Mouse (Mus musculus) midbrain, postnatal 0 days (tissue): ENCODE data around the gene Acsf2. TPM values are rescaled to one million over a fixed set of nuclear protein-coding genes. Genes with fewer than 3 reads are reported as not detected.

ENCODE experiments used
- ATAC-seq: fragments of 200-750 bp; cut with Nextera tagmentation; 2 replicates; pipeline ENCODE4 v1.8.0; 2017; ENCODE audit warnings: moderate number of reproducible peaks, mild to moderate bottlenecking, moderate TSS enrichment, moderate library complexity; ENCODE audit not compliant: low FRiP score
- DNase-seq: peaks from one replicate; pipeline ENCODE4 v3.0.0-alpha.2; 2015; ENCODE audit warnings: low spot score
- H3K27ac ChIP-seq: fragments of 300-500 bp; sonication (generic); 2 replicates; pipeline ENCODE4 v1.5.1; 2014; ENCODE audit warnings: low read depth, mild to moderate bottlenecking, low read length, mixed read lengths
- H3K27me3 ChIP-seq: fragments of 300-500 bp; sonication (generic); 2 replicates; pipeline ENCODE4 v1.6.1; 2014; ENCODE audit warnings: low read length, control low read depth, mixed read lengths; ENCODE audit not compliant: insufficient read depth
- H3K36me3 ChIP-seq: fragments of 300-500 bp; sonication (generic); 2 replicates; pipeline ENCODE4 v1.6.1; 2014; ENCODE audit warnings: low read length, control low read depth, mixed read lengths; ENCODE audit not compliant: insufficient read depth
- H3K4me1 ChIP-seq: fragments of 300-500 bp; sonication (generic); 2 replicates; pipeline ENCODE4 v1.6.1; 2014; ENCODE audit warnings: mild to moderate bottlenecking, control low read depth, antibody characterized with exemption, low read length, mixed read lengths; ENCODE audit not compliant: insufficient read depth
- H3K4me2 ChIP-seq: fragments of 300-500 bp; sonication (generic); 2 replicates; pipeline ENCODE4 v1.6.1; 2014; ENCODE audit warnings: low read depth, mild to moderate bottlenecking, low read length, mixed read lengths; ENCODE audit not compliant: poor library complexity, severe bottlenecking
- H3K4me3 ChIP-seq: fragments of 300-500 bp; sonication (generic); 2 replicates; pipeline ENCODE4 v1.5.1; 2014; ENCODE audit warnings: low read depth, mild to moderate bottlenecking, low read length, moderate library complexity
- H3K9ac ChIP-seq: fragments of 300-500 bp; sonication (generic); replicated peaks from 2 replicates; pipeline ENCODE4 v1.6.1; 2014; ENCODE audit warnings: mild to moderate bottlenecking, low read length, moderate library complexity, mixed read lengths; ENCODE audit not compliant: poor library complexity, severe bottlenecking
- H3K9me3 ChIP-seq: fragments of 300-500 bp; sonication (generic); 2 replicates; pipeline ENCODE4 v1.6.1; 2016; ENCODE audit warnings: low read length, control low read depth
- CTCF ChIP-seq: IDR thresholded peaks from 2 replicates; pipeline ENCODE4 v1.5.1; 2016; ENCODE audit warnings: antibody characterized with exemption, mild to moderate bottlenecking
- whole genome bisulfite sequencing: fragments of 180-500 bp; shearing (Covaris S2); extraction: QIAGEN DNeasy Blood & Tissue Kit; methylation state at CpG from one replicate; pipeline ENCODE4 v1.1.7; 2014; 5-methylcytosine and 5-hydroxymethylcytosine counted together
- polyA plus RNA-seq: library from polyadenylated mRNA; unstranded; fragments of >200 nt; fragmentation: Nextera tagmentation; extraction: Ambion mirVana; gene quantifications from 2 replicates; pipeline ENCODE4 v1.2.1, GENCODE M21; 2015
- total RNA-seq: library from RNA; depleted of rRNA; stranded (reverse); fragments of >200 nt; gene quantifications from 2 replicates; pipeline ENCODE4 v1.2.3, GENCODE M21; 2014

Gene Acsf2
- total and polyA plus RNA-seq, 2 experiments from 2014 or later, result 1.9 to 6.6 TPM

- no peak within 1 kb of the TSS for H3K9ac ChIP-seq
- H3K4me1 ChIP-seq, result no peaks in the 10 kb centered on the region
- 4% methylated on average over 35 of the region's 35 CpGs for WGBS
- peak within 1 kb of the TSS; percentile 47 for H3K4me2 ChIP-seq
- peak; percentile 18; the same call in 1 of the 2 replicates for TF ChIP-seq CTCF
- no peaks in the 10 kb centered on the region for H3K9me3 ChIP-seq
- peak within 1 kb of the TSS; percentile 26 for H3K4me3 ChIP-seq
- ATAC-seq (peak; percentile 23; the same call in 1 of the 2 replicates), DNase-seq (peak; percentile 15)
- no peak within 1 kb of the TSS for H3K27ac ChIP-seq
- H3K36me3 ChIP-seq, result no peaks in the 10 kb centered on the region
- H3K27me3 ChIP-seq, result peaks cover 20% of the 10 kb centered on the region; the same call in 1 of the 2 replicates
Observed at GRCm38 (mm10) chr11:94564437-94565150, 37.1 kb downstream of the Acsf2 start, which contains the start of gene Chad. Gene Chad, plus strand, starts transcription at chr11:94565047.

GRCm38 (mm10) chr11:94563821-94564220 is 37.9 kb downstream of the Acsf2 start:
- Histone ChIP-seq H3K4me1 (no peaks in the 10 kb centered on the region), H3K9ac (no peak overlapping the region), H3K4me2 (peak overlapping the region; percentile 47; the same call in 1 of the 2 replicates), H3K27ac (no peak overlapping the region), H3K27me3 (peaks cover 20% of the 10 kb centered on the region; the same call in 1 of the 2 replicates), H3K4me3 (no peak overlapping the region), H3K36me3 (no peaks in the 10 kb centered on the region), H3K9me3 (no peaks in the 10 kb centered on the region)
- WGBS, result 55% methylated on average over 5 of the region's 5 CpGs
- DNase-seq (no peak), ATAC-seq (no peak)
- no peak for TF ChIP-seq CTCF

GRCm38 (mm10) chr11:94563383-94563782 is 38.3 kb downstream of the Acsf2 start:
- Histone ChIP-seq H3K4me2 (no peak overlapping the region), H3K36me3 (no peaks in the 10 kb centered on the region), H3K27ac (no peak overlapping the region), H3K27me3 (peaks cover 20% of the 10 kb centered on the region; the same call in 1 of the 2 replicates), H3K4me1 (no peaks in the 10 kb centered on the region), H3K9ac (no peak overlapping the region), H3K4me3 (no peak overlapping the region), H3K9me3 (no peaks in the 10 kb centered on the region)
- ATAC-seq, result no peak
- DNase-seq, result no peak
- WGBS, result 94% methylated on average over 5 of the region's 5 CpGs
- TF ChIP-seq CTCF, result no peak

- ATAC-seq, result no peak
- Histone ChIP-seq H3K4me2 (no peak overlapping the region), H3K27me3 (no peaks in the 10 kb centered on the region), H3K4me1 (no peaks in the 10 kb centered on the region), H3K27ac (peak overlapping the region; percentile 38; the same call in 1 of the 2 replicates), H3K4me3 (no peak overlapping the region), H3K36me3 (no peaks in the 10 kb centered on the region), H3K9me3 (no peaks in the 10 kb centered on the region), H3K9ac (no peak overlapping the region)
- no peak for TF ChIP-seq CTCF
- WGBS, result 63% methylated on average over 3 of the region's 3 CpGs
- no peak for DNase-seq
Observed at GRCm38 (mm10) chr11:94558226-94558625, 43.4 kb downstream of the Acsf2 start.

GRCm38 (mm10) chr11:94550442-94550744 is 51.3 kb downstream of the Acsf2 start:
- TF ChIP-seq CTCF, result no peak
- no peaks in the 10 kb centered on the region; the same call in 1 of the 2 replicates for H3K4me1 ChIP-seq
- H3K9me3 ChIP-seq, result no peaks in the 10 kb centered on the region
- no peak for DNase-seq
- ATAC-seq, result no peak
- no peak overlapping the region for H3K27ac ChIP-seq
- WGBS, result 97% methylated on average over 5 of the region's 5 CpGs
- no peak overlapping the region for H3K9ac ChIP-seq
- H3K4me3 ChIP-seq, result no peak overlapping the region
- H3K4me2 ChIP-seq, result no peak overlapping the region
- H3K36me3 ChIP-seq, result no peaks in the 10 kb centered on the region
- no peaks in the 10 kb centered on the region for H3K27me3 ChIP-seq

- no peak overlapping the region for H3K4me2 ChIP-seq
- no peaks in the 10 kb centered on the region for H3K9me3 ChIP-seq
- peak overlapping the region; percentile 82 for H3K27ac ChIP-seq
- DNase-seq (no peak), ATAC-seq (no peak)
- no peaks in the 10 kb centered on the region for H3K36me3 ChIP-seq
- H3K27me3 ChIP-seq, result no peaks in the 10 kb centered on the region
- no peak for TF ChIP-seq CTCF
- no peaks in the 10 kb centered on the region; the same call in 1 of the 2 replicates for H3K4me1 ChIP-seq
- no peak overlapping the region for H3K9ac ChIP-seq
- H3K4me3 ChIP-seq, result no peak overlapping the region
- WGBS, result 78% methylated on average over 10 of the region's 10 CpGs
Observed at GRCm38 (mm10) chr11:94549691-94550441, 51.8 kb downstream of the Acsf2 start.
